Mouse (Mus musculus) liver, embryonic 14.5 days (tissue): ENCODE measurements at regions not wholly inside any gene's neighbourhood (a gene's known extent, or its start where the extent isn't known, plus 50 kb on each side); places are given as distances from the start of the nearest gene placed in this dataset.

Experiments used
- CTCF ChIP-seq: IDR thresholded peaks from 2 replicates; pipeline ENCODE4 v1.5.1; 2016; ENCODE audit warnings: antibody characterized with exemption, low read depth, control low read depth
- EP300 ChIP-seq: IDR thresholded peaks from 2 replicates; pipeline ENCODE4 v1.6.1; 2016; ENCODE audit warnings: antibody characterized with exemption, low read depth

- TF ChIP-seq EP300: no peak
- TF ChIP-seq CTCF: no peak
Observed at GRCm38 (mm10) chr3:123905928-123906721, 215.5 kb upstream of the Ndst3 start.
